8 mouse cellular contexts compared by ENCODE assay signal in genomic region chr11:98203931-98204421, GRCm38 (mm10). TPM values are rescaled to one million over a fixed set of nuclear protein-coding genes. Genes with fewer than 3 reads are reported as not detected.
A peak's percentile ranks its signal among the peaks of the same experiment; 100 is the strongest.
DNase-seq lines count a peak whose midpoint lies in the region; ATAC-seq and TF ChIP-seq lines count a peak whose summit lies in the region.

No protein-coding gene starts in this region.

- peaks cover 57% of the 10 kb centered on the region for H3K79me3 ChIP-seq in C2C12 (ENCODE audit: low read depth)

- peak overlapping the region; percentile 90 for H3K4me3 ChIP-seq in C2C12 (ENCODE audit: insufficient read depth, poor library complexity, severe bottlenecking)
- peak overlapping the region; percentile 90 for H3K4me3 ChIP-seq in forebrain, embryonic 12.5 days (replicated peaks)
- peak overlapping the region; percentile 97 for H3K4me3 ChIP-seq in hindbrain, postnatal 0 days (ENCODE audit: low read length)
- peak overlapping the region; percentile 98 for H3K4me3 ChIP-seq in liver, embryonic 13.5 days (replicated peaks)
- peak overlapping the region; percentile 90 for H3K4me3 ChIP-seq in neural tube, embryonic 11.5 days (ENCODE audit: low read depth, low read length)

- H3ac ChIP-seq in C2C12 (ENCODE audit: control insufficient read depth, insufficient read length, low read depth), result peak overlapping the region; percentile 86

- DNase-seq in MN1 (ENCODE audit: low spot score), result peak; percentile 37
- no peak for DNase-seq in hindbrain, postnatal 0 days (ENCODE audit: low spot score)
- peak; percentile 46 for DNase-seq in liver, embryonic 13.5 days
- peak; percentile 14 for DNase-seq in neural tube, embryonic 11.5 days (ENCODE audit: low spot score)
- no peak for DNase-seq in cerebellum, adult 9-10 months

- peak overlapping the region; percentile 97 for H3K9ac ChIP-seq in forebrain, embryonic 12.5 days
- peak overlapping the region; percentile 100 for H3K9ac ChIP-seq in hindbrain, postnatal 0 days (replicated peaks; ENCODE audit: low read length)
- peak overlapping the region; percentile 100 for H3K9ac ChIP-seq in liver, embryonic 13.5 days
- H3K9ac ChIP-seq in neural tube, embryonic 11.5 days (ENCODE audit: low read length), result peak overlapping the region; percentile 99

- no peak for TF ChIP-seq CTCF in C2C12 (IDR thresholded peaks at IDR 0.05; ENCODE audit: control insufficient read depth, insufficient read depth, insufficient read length)
- TF ChIP-seq CTCF in hindbrain, postnatal 0 days (IDR thresholded peaks at IDR 0.05; ENCODE audit: low read depth), result no peak

- H3K79me2 ChIP-seq in C2C12 (ENCODE audit: control insufficient read depth, insufficient read depth), result peaks cover 64% of the 10 kb centered on the region

- H3K9me3 ChIP-seq in forebrain, embryonic 12.5 days, result no peaks in the 10 kb centered on the region
- no peaks in the 10 kb centered on the region for H3K9me3 ChIP-seq in hindbrain, postnatal 0 days (ENCODE audit: low read length)
- no peaks in the 10 kb centered on the region for H3K9me3 ChIP-seq in liver, embryonic 13.5 days (replicated peaks)
- H3K9me3 ChIP-seq in neural tube, embryonic 11.5 days (ENCODE audit: control insufficient read depth, low read length), result no peaks in the 10 kb centered on the region

- no peak for ATAC-seq in forebrain, embryonic 12.5 days (ENCODE audit: low FRiP score)
- no peak for ATAC-seq in hindbrain, postnatal 0 days
- ATAC-seq in liver, embryonic 13.5 days (ENCODE audit: low read depth), result peak; percentile 22
- no peak for ATAC-seq in neural tube, embryonic 11.5 days (ENCODE audit: insufficient read depth, low FRiP score, low TSS enrichment)
- ATAC-seq in monocyte, adult 5-6 weeks (replicated peaks; ENCODE audit: insufficient number of reproducible peaks, low FRiP score, low TSS enrichment, poor library complexity, severe bottlenecking), result no peak

- 0 out of 2 replicates have a peak overlapping the region, but pooled peaks have one; percentile 100 for H3K27ac ChIP-seq in forebrain, embryonic 12.5 days
- peak overlapping the region; percentile 33; the same call in 1 of the 2 replicates for H3K27ac ChIP-seq in hindbrain, postnatal 0 days
- peak overlapping the region; percentile 100 for H3K27ac ChIP-seq in liver, embryonic 13.5 days
- H3K27ac ChIP-seq in neural tube, embryonic 11.5 days (ENCODE audit: low read depth, low read length), result no peak overlapping the region

- peaks cover 20% of the 10 kb centered on the region for H3K4me1 ChIP-seq in forebrain, embryonic 12.5 days
- H3K4me1 ChIP-seq in hindbrain, postnatal 0 days (ENCODE audit: insufficient read depth, low read length), result peaks cover 7% of the 10 kb centered on the region; the same call in 1 of the 2 replicates
- H3K4me1 ChIP-seq in liver, embryonic 13.5 days (replicated peaks), result peaks cover 33% of the 10 kb centered on the region
- no peaks in the 10 kb centered on the region; the same call in 1 of the 2 replicates for H3K4me1 ChIP-seq in neural tube, embryonic 11.5 days (ENCODE audit: control insufficient read depth, insufficient read depth, low read length)

- peak overlapping the region; percentile 93 for H3K4me2 ChIP-seq in forebrain, embryonic 12.5 days
- peak overlapping the region; percentile 98 for H3K4me2 ChIP-seq in hindbrain, postnatal 0 days (ENCODE audit: low read depth, low read length)
- H3K4me2 ChIP-seq in liver, embryonic 13.5 days, result peak overlapping the region; percentile 70
- peak overlapping the region; percentile 69 for H3K4me2 ChIP-seq in neural tube, embryonic 11.5 days (ENCODE audit: low read depth)

- H3K36me3 ChIP-seq in C2C12 (ENCODE audit: control insufficient read depth, insufficient read depth), result peaks cover 40% of the 10 kb centered on the region
- peaks cover 11% of the 10 kb centered on the region for H3K36me3 ChIP-seq in forebrain, embryonic 12.5 days (replicated peaks)
- H3K36me3 ChIP-seq in hindbrain, postnatal 0 days (ENCODE audit: insufficient read depth, low read length), result no peaks in the 10 kb centered on the region
- peaks cover 22% of the 10 kb centered on the region for H3K36me3 ChIP-seq in liver, embryonic 13.5 days
- peaks cover under 1% of the 10 kb centered on the region for H3K36me3 ChIP-seq in neural tube, embryonic 11.5 days (ENCODE audit: control insufficient read depth, insufficient read depth, low read length)

- under 1% methylated on average over 16 of the region's 16 CpGs for WGBS in forebrain, embryonic 12.5 days
- 2% methylated on average over 16 of the region's 16 CpGs for WGBS in hindbrain, postnatal 0 days
- WGBS in liver, embryonic 13.5 days (ENCODE audit: insufficient replicate concordance), result under 1% methylated on average over 16 of the region's 16 CpGs
- WGBS in neural tube, embryonic 11.5 days, result under 1% methylated on average over 16 of the region's 16 CpGs

- H3K27me3 ChIP-seq in C2C12 (ENCODE audit: control insufficient read depth, insufficient read depth, insufficient read length), result no peaks in the 10 kb centered on the region
- no peaks in the 10 kb centered on the region for H3K27me3 ChIP-seq in forebrain, embryonic 12.5 days
- H3K27me3 ChIP-seq in hindbrain, postnatal 0 days (ENCODE audit: insufficient read depth, low read length), result no peaks in the 10 kb centered on the region
- no peaks in the 10 kb centered on the region for H3K27me3 ChIP-seq in liver, embryonic 13.5 days
- H3K27me3 ChIP-seq in neural tube, embryonic 11.5 days (ENCODE audit: control insufficient read depth, insufficient read depth, low read length), result no peaks in the 10 kb centered on the region

TF ChIP-seq in C2C12, 6 proteins besides CTCF, POLR2A, EP300 and RAD21:
- TF ChIP-seq CEBPB (IDR thresholded peaks at IDR 0.05; ENCODE audit: low read depth), result no peak
- no peak for TF ChIP-seq FOSL1 (IDR thresholded peaks at IDR 0.05; ENCODE audit: insufficient read depth, low read length, poor library complexity, severe bottlenecking)
- no peak for TF ChIP-seq MYOD1 (IDR thresholded peaks at IDR 0.05; ENCODE audit: control insufficient read depth, insufficient read length, low read depth)
- no peak for TF ChIP-seq MYOG (IDR thresholded peaks at IDR 0.05; ENCODE audit: control insufficient read depth, extremely low read depth, insufficient read length)
- no peak for TF ChIP-seq USF1 (IDR thresholded peaks at IDR 0.05; ENCODE audit: low read depth)
- TF ChIP-seq MAX (IDR thresholded peaks at IDR 0.05), result no peak

RNA-seq across cellular contexts. Expression of gene Cdk12, which starts 1.1 kb away (rescaled TPM):
- polyA plus RNA-seq in C2C12 (2012; fragmentation: generic; extraction: Trizol), result 8.7 TPM
- 17.9 and 20.0 TPM in 2 replicates for polyA plus RNA-seq in forebrain, embryonic 12.5 days (2016; fragmentation: Nextera tagmentation; extraction: Ambion mirVana)
- 27.4 and 28.5 TPM in 2 replicates for total RNA-seq in hindbrain, postnatal 0 days (2014; rRNA removed)
- polyA plus RNA-seq in hindbrain, postnatal 0 days (2015; fragmentation: Nextera tagmentation; extraction: Ambion mirVana), result 5.8 and 6.6 TPM in 2 replicates
- 5.4 and 5.9 TPM in 2 replicates for polyA plus RNA-seq in liver, embryonic 13.5 days (2015; fragmentation: Nextera tagmentation; extraction: Ambion mirVana)
- 13.1 TPM in 2 replicates for polyA plus RNA-seq in neural tube, embryonic 11.5 days (2014; fragmentation: Nextera tagmentation; extraction: Ambion mirVana)
- 54.4 to 102 TPM (median 56.3 TPM) in 3 replicates for total RNA-seq in monocyte, adult 5-6 weeks (2017)

RNA-seq across cellular contexts. Expression of gene Med1, which starts 10.9 kb away (rescaled TPM):
- polyA plus RNA-seq in C2C12 (2012; fragmentation: generic; extraction: Trizol), result 18.0 TPM
- polyA plus RNA-seq in forebrain, embryonic 12.5 days (2016; fragmentation: Nextera tagmentation; extraction: Ambion mirVana), result 68.7 and 79.9 TPM in 2 replicates
- total RNA-seq in hindbrain, postnatal 0 days (2014; rRNA removed), result 32.7 and 39.5 TPM in 2 replicates
- polyA plus RNA-seq in hindbrain, postnatal 0 days (2015; fragmentation: Nextera tagmentation; extraction: Ambion mirVana), result 48.9 and 49.0 TPM in 2 replicates
- polyA plus RNA-seq in liver, embryonic 13.5 days (2015; fragmentation: Nextera tagmentation; extraction: Ambion mirVana), result 30.1 and 38.9 TPM in 2 replicates
- 74.6 and 75.3 TPM in 2 replicates for polyA plus RNA-seq in neural tube, embryonic 11.5 days (2014; fragmentation: Nextera tagmentation; extraction: Ambion mirVana)
- total RNA-seq in monocyte, adult 5-6 weeks (2017), result 23.7 to 46.9 TPM (median 25.9 TPM) in 3 replicates

RNA-seq across cellular contexts. Expression of gene Fbxl20, which starts 53.8 kb away (rescaled TPM):
- polyA plus RNA-seq in C2C12 (2012; fragmentation: generic; extraction: Trizol), result 2.0 TPM
- 29.5 and 29.9 TPM in 2 replicates for polyA plus RNA-seq in forebrain, embryonic 12.5 days (2016; fragmentation: Nextera tagmentation; extraction: Ambion mirVana)
- 15.7 and 20.9 TPM in 2 replicates for total RNA-seq in hindbrain, postnatal 0 days (2014; rRNA removed)
- 11.9 and 13.0 TPM in 2 replicates for polyA plus RNA-seq in hindbrain, postnatal 0 days (2015; fragmentation: Nextera tagmentation; extraction: Ambion mirVana)
- polyA plus RNA-seq in liver, embryonic 13.5 days (2015; fragmentation: Nextera tagmentation; extraction: Ambion mirVana), result 6.7 TPM in 2 replicates
- polyA plus RNA-seq in neural tube, embryonic 11.5 days (2014; fragmentation: Nextera tagmentation; extraction: Ambion mirVana), result 24.1 and 26.8 TPM in 2 replicates
- 26.2 to 33.1 TPM (median 27.1 TPM) in 3 replicates for total RNA-seq in monocyte, adult 5-6 weeks (2017)

Comparison
In these comparisons a context has a peak if more than half of its experiments do, and no peak if none do; other contexts are left out.
1. DNase-seq: peak in MN1 (single experiment), liver, embryonic 13.5 days (single experiment) and neural tube, embryonic 11.5 days (single experiment); none in hindbrain, postnatal 0 days (single experiment) and cerebellum, adult 9-10 months (single experiment).
2. Peak in every context shown above with its lines, with median percentiles within 50 percentile points of each other: H3K4me3 ChIP-seq, H3K4me2 ChIP-seq and H3K9ac ChIP-seq.